Mouse (Mus musculus) hindbrain, postnatal 0 days (tissue): Measurements from ENCODE around the gene Nrbp1. TPM values are rescaled to one million over a fixed set of nuclear protein-coding genes. Genes with fewer than 3 reads are reported as not detected.

Experiments
- ATAC-seq: fragments of 200-750 bp; cut with Nextera tagmentation; 2 replicates; pipeline ENCODE4 v1.8.0; 2017; ENCODE audit warnings: mild to moderate bottlenecking, moderate TSS enrichment, moderate library complexity
- DNase-seq: peaks from one replicate; pipeline ENCODE4 v3.0.0-alpha.2; 2015; ENCODE audit warnings: low spot score
- H3K27ac ChIP-seq: fragments of 300-500 bp; sonication (generic); 2 replicates; pipeline ENCODE4 v1.5.1; 2014; ENCODE audit warnings: mild to moderate bottlenecking
- H3K27me3 ChIP-seq: fragments of 300-500 bp; sonication (generic); 2 replicates; pipeline ENCODE4 v1.6.1; 2014; ENCODE audit warnings: low read length, mixed read lengths; ENCODE audit not compliant: insufficient read depth
- H3K36me3 ChIP-seq: fragments of 300-500 bp; sonication (generic); 2 replicates; pipeline ENCODE4 v1.6.1; 2014; ENCODE audit warnings: low read length, mixed read lengths; ENCODE audit not compliant: insufficient read depth
- H3K4me1 ChIP-seq: fragments of 300-500 bp; sonication (generic); 2 replicates; pipeline ENCODE4 v1.6.1; 2014; ENCODE audit warnings: antibody characterized with exemption, low read length, mixed read lengths; ENCODE audit not compliant: insufficient read depth
- H3K4me2 ChIP-seq: fragments of 300-500 bp; sonication (generic); 2 replicates; pipeline ENCODE4 v1.6.1; 2014; ENCODE audit warnings: low read depth, mild to moderate bottlenecking, low read length, moderate library complexity, mixed read lengths
- H3K4me3 ChIP-seq: fragments of 300-500 bp; sonication (generic); 2 replicates; pipeline ENCODE4 v1.5.1; 2014; ENCODE audit warnings: low read length
- H3K9ac ChIP-seq: fragments of 300-500 bp; sonication (generic); replicated peaks from 2 replicates; pipeline ENCODE4 v1.6.1; 2014; ENCODE audit warnings: mild to moderate bottlenecking, low read length, moderate library complexity, mixed read lengths
- H3K9me3 ChIP-seq: fragments of 300-500 bp; sonication (generic); 2 replicates; pipeline ENCODE4 v1.6.1; 2016; ENCODE audit warnings: low read length, mixed read lengths
- CTCF ChIP-seq: IDR thresholded peaks from 2 replicates; pipeline ENCODE4 v1.5.1; 2016; ENCODE audit warnings: antibody characterized with exemption, control low read depth, low read depth
- WGBS: fragments of 180-500 bp; shearing (Covaris S2); extraction: QIAGEN DNeasy Blood & Tissue Kit; methylation state at CpG from one replicate; pipeline ENCODE4 v1.1.7; 2014; 5-methylcytosine and 5-hydroxymethylcytosine counted together
- polyA plus RNA-seq: library from polyadenylated mRNA; unstranded; fragments of >200 nt; fragmentation: Nextera tagmentation; extraction: Ambion mirVana; gene quantifications from 2 replicates; pipeline ENCODE4 v1.2.1, GENCODE M21; 2015
- total RNA-seq: library from RNA; depleted of rRNA; stranded (reverse); fragments of >200 nt; gene quantifications from 2 replicates; pipeline ENCODE4 v1.2.3, GENCODE M21; 2014

The Nrbp1 gene
- total and polyA plus RNA-seq, 2 experiments from 2014 or later, result 124 to 134 TPM

DNA sequence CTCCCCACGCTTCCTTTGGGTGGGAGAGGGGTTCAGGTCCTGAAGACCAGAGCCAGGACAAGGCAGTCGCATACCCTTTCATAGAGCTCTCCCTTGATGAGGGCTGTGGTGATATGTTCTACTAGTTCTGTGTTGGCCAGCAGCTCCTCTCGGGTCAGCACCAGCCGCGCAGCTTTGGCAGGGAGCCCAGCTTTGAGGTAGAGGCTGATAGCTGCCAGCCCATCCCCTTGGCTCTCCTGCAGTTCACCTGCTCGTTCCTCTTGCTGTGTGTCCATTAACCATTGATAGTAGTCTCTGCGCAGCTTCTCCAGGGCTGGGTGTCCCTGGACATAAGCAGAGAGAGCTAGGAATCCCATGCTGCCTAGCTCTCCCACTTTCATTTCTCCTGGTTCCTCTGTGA, 25.4 kb downstream of the Nrbp1 start:
- no peak overlapping the region for H3K9ac ChIP-seq
- H3K27ac ChIP-seq, result no peak overlapping the region
- peaks cover 75% of the 10 kb centered on the region for H3K36me3 ChIP-seq
- 89% methylated on average over 7 of the region's 7 CpGs for WGBS
- no peak overlapping the region for H3K4me2 ChIP-seq
- ATAC-seq (no peak), DNase-seq (no peak)
- no peaks in the 10 kb centered on the region for H3K9me3 ChIP-seq
- H3K4me1 ChIP-seq, result no peaks in the 10 kb centered on the region
- no peak for TF ChIP-seq CTCF
- no peaks in the 10 kb centered on the region for H3K27me3 ChIP-seq
- H3K4me3 ChIP-seq, result no peak overlapping the region

DNA sequence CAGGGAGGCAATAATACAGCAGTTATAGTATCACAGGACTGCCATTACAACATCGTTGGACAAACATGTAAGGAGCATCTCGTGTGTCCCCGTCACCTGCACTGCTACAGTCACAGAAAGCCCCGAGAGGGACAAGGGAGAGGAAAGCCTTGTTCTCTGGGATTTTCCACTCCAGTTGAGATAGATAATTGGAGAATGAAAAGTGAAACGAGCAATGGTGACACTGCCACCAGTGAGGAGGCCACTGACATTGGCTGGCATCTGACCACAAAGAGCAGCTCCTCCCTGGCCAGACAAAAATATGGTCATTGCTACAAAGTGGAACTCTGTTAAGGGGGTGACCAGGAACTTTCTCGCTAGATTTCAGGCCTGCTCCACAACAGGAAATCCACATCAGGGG, 27.0 kb downstream of the Nrbp1 start:
- Histone ChIP-seq H3K36me3 (peaks cover 70% of the 10 kb centered on the region), H3K4me3 (no peak overlapping the region), H3K9me3 (no peaks in the 10 kb centered on the region), H3K27ac (no peak overlapping the region), H3K9ac (no peak overlapping the region), H3K4me2 (no peak overlapping the region), H3K4me1 (no peaks in the 10 kb centered on the region), H3K27me3 (no peaks in the 10 kb centered on the region)
- DNase-seq, result no peak
- TF ChIP-seq CTCF, result no peak
- no peak for ATAC-seq
- 63% methylated on average over 6 of the region's 6 CpGs for WGBS

DNA sequence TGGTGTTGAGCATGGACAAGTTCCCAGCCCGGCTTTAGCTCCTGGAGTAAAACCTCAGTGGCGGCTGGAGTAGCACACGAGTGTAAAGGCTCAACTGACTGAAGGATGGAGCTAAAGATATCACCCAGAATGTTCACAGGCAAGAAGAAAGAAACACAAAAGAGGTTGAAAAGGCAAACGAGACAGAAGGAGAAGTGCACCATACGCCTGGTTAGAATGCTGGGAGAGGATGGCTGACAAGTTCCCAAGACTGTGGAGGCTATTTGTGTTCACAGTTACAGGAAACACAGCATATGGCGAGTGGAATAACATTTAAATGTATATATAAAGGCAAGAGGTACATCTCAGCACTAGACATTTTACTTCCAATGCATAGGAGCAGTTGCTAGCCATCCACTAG, 32.4 kb downstream of the Nrbp1 start:
- Histone ChIP-seq H3K4me1 (no peaks in the 10 kb centered on the region), H3K9ac (no peak overlapping the region), H3K9me3 (no peaks in the 10 kb centered on the region), H3K4me3 (no peak overlapping the region), H3K36me3 (peaks cover 51% of the 10 kb centered on the region), H3K27ac (no peak overlapping the region), H3K27me3 (no peaks in the 10 kb centered on the region), H3K4me2 (no peak overlapping the region)
- DNase-seq, result no peak
- no peak for TF ChIP-seq CTCF
- no peak for ATAC-seq
- WGBS, result 91% methylated on average over 6 of the region's 6 CpGs

DNA sequence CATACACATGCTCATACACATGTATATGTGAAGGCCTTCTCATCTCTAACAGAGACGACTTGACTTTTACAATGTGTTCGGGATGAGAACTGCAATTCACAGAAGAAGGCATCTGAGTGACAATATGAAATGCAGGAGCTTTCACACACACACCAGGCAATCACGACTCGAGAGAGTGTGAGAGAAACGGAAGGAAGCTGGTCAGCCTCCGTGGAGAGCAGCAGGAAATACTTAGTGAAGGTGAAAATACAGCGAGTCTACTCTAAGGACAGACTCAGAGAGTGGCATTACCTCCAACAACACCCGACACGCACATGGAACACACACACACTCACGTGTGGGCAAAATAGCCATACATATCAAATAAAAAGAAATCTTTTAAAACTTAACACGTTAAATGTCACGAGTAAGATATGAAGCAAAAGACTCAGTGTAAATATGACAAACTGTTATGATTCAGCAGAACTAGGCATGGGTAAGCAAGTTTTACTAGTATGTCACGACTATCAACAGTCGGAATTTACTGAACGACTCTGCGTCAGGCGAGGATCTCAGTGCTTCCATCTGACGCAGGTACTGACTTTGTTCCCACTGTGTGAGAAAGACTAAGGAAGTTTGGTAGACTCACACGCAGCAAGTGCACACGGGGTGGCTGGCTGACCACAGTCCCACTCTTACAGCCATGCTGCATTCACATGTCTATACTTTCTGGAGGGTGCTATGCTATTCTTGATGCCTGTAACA, 38.8 kb downstream of the Nrbp1 start:
- H3K9me3 ChIP-seq, result no peaks in the 10 kb centered on the region
- no peaks in the 10 kb centered on the region for H3K4me1 ChIP-seq
- H3K4me3 ChIP-seq, result no peak overlapping the region
- no peaks in the 10 kb centered on the region for H3K27me3 ChIP-seq
- TF ChIP-seq CTCF, result no peak
- 88% methylated on average over 20 of the region's 20 CpGs for WGBS
- H3K4me2 ChIP-seq, result no peak overlapping the region
- H3K27ac ChIP-seq, result no peak overlapping the region
- no peak for DNase-seq
- no peak for ATAC-seq
- peaks cover 75% of the 10 kb centered on the region for H3K36me3 ChIP-seq
- no peak overlapping the region for H3K9ac ChIP-seq

DNA sequence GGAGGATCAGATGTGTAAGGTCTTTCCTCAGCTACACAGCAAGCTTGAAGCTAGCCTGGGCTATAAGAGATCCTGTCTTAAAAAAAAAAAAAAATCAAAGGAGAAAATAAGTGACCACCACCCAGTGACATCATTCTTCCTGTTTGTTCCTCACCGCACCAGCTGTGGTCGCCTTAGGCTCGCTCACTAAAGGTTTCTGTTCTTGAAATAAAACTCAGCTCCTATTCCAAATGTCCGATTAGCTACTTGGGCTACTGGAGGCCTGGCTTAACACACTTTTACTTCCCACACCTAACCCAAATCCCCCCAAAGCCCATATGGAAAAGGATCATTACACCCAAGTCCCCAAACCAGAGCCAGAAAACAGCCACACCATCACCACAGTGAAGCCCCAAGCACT, 47.6 kb downstream of the Nrbp1 start:
- Histone ChIP-seq H3K4me3 (no peak overlapping the region), H3K9me3 (no peaks in the 10 kb centered on the region), H3K4me2 (no peak overlapping the region), H3K4me1 (no peaks in the 10 kb centered on the region), H3K9ac (no peak overlapping the region), H3K36me3 (peaks cover 47% of the 10 kb centered on the region), H3K27ac (no peak overlapping the region), H3K27me3 (no peaks in the 10 kb centered on the region)
- 88% methylated on average over 4 of the region's 4 CpGs for WGBS
- no peak for TF ChIP-seq CTCF
- no peak for ATAC-seq
- no peak for DNase-seq

DNA sequence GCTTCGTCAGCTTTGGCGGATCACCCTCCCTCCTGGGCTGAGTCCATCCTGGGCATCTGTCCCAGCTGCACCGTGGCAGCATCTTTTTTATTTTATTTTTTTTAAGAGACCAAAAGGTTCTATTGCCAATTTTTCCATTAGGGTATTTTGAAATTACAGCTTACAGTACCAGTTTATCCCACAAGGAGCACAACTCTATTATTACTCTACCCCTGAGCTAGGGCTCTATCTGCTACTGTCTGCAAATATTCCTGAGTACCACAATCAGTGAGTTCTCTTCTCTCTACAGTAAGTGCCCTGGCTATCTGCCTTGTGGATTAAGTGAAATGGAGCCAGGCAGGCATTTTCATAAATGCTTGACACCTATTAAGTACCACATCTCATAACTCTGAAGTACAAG, 48.0 kb downstream of the Nrbp1 start:
- Histone ChIP-seq H3K9ac (no peak overlapping the region), H3K36me3 (peaks cover 47% of the 10 kb centered on the region), H3K27ac (no peak overlapping the region), H3K4me2 (no peak overlapping the region), H3K4me3 (no peak overlapping the region), H3K27me3 (no peaks in the 10 kb centered on the region), H3K4me1 (no peaks in the 10 kb centered on the region), H3K9me3 (no peaks in the 10 kb centered on the region)
- WGBS, result 54% methylated on average over 3 of the region's 3 CpGs
- DNase-seq, result no peak
- TF ChIP-seq CTCF, result peak; percentile 12; the same call in 1 of the 2 replicates
- ATAC-seq, result no peak

DNA sequence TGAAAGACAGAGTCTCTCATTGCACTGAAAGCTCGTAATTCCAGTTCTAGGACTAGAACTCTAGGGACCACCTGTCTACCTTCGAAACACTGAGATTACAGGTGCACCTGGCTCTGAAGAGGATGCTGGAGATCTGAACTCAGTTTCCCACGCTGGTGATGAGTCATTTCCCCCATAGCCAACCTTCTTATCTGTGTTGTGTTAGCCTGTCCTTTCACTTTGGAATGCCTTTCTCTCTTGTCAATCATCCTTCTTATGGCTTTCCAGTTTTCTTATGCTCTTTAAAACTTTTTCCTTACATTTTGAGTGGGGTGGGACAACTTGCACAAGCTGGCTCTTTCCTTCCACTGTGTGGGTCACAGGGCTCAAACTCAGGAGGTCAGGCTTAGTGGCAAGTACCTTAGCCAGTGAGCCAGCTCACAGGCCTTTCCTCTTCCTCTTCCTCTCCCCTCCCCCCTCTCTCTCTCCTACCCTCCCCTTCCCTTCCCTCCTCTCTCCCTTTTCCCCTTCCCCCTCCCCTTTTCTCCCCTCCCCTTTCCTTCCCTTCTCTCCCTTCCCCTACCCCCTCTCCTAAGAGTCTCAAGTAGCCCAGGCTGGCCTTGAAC, 49.1 kb downstream of the Nrbp1 start:
- Histone ChIP-seq H3K36me3 (peaks cover 38% of the 10 kb centered on the region), H3K9ac (no peak overlapping the region), H3K9me3 (no peaks in the 10 kb centered on the region), H3K27me3 (no peaks in the 10 kb centered on the region), H3K4me1 (peaks cover 4% of the 10 kb centered on the region; the same call in 1 of the 2 replicates), H3K4me3 (no peak overlapping the region), H3K27ac (no peak overlapping the region), H3K4me2 (peak overlapping the region; percentile 89; the same call in 1 of the 2 replicates)
- ATAC-seq (no peak), DNase-seq (no peak)
- no peak for TF ChIP-seq CTCF
- 87% methylated on average over 3 of the region's 3 CpGs for WGBS
